Mouse (Mus musculus) neural tube, embryonic 11.5 days (tissue): Measurements from ENCODE around the gene Zfp811. TPM values are rescaled to one million over a fixed set of nuclear protein-coding genes. Genes with fewer than 3 reads are reported as not detected.
A peak's percentile ranks its signal among the peaks of the same experiment; 100 is the strongest.

ENCODE experiments used
- ATAC-seq: fragments of 200-750 bp; cut with Nextera tagmentation; 2 replicates; pipeline ENCODE4 v1.8.0; 2017; ENCODE audit warnings: moderate number of reproducible peaks, mild to moderate bottlenecking, moderate TSS enrichment, moderate library complexity; ENCODE audit not compliant: insufficient read depth, low FRiP score, low TSS enrichment
- DNase-seq: peaks from one replicate; pipeline ENCODE4 v3.0.0-alpha.2; 2015; ENCODE audit warnings: low spot score
- H3K27ac ChIP-seq: fragments of 300-500 bp; sonication (generic); 2 replicates; pipeline ENCODE4 v1.5.1; 2014; ENCODE audit warnings: low read depth, mild to moderate bottlenecking, low read length
- H3K27me3 ChIP-seq: fragments of 300-500 bp; sonication (generic); 2 replicates; pipeline ENCODE4 v1.6.1; 2014; ENCODE audit warnings: mild to moderate bottlenecking, low read length, mixed read lengths; ENCODE audit not compliant: control insufficient read depth, insufficient read depth
- H3K36me3 ChIP-seq: fragments of 300-500 bp; sonication (generic); 2 replicates; pipeline ENCODE4 v1.6.1; 2014; ENCODE audit warnings: mild to moderate bottlenecking, low read length, moderate library complexity, mixed read lengths; ENCODE audit not compliant: control insufficient read depth, insufficient read depth
- H3K4me1 ChIP-seq: fragments of 300-500 bp; sonication (generic); 2 replicates; pipeline ENCODE4 v1.6.1; 2014; ENCODE audit warnings: low read length, mixed read lengths; ENCODE audit not compliant: control insufficient read depth, insufficient read depth
- H3K4me2 ChIP-seq: fragments of 300-500 bp; sonication (generic); 2 replicates; pipeline ENCODE4 v1.6.1; 2014; ENCODE audit warnings: low read depth, mild to moderate bottlenecking, moderate library complexity
- H3K4me3 ChIP-seq: fragments of 300-500 bp; sonication (generic); 2 replicates; pipeline ENCODE4 v1.5.1; 2014; ENCODE audit warnings: low read depth, low read length
- H3K9ac ChIP-seq: fragments of 300-500 bp; sonication (generic); 2 replicates; pipeline ENCODE4 v1.6.1; 2014; ENCODE audit warnings: mild to moderate bottlenecking, low read length
- H3K9me3 ChIP-seq: fragments of 300-500 bp; sonication (generic); 2 replicates; pipeline ENCODE4 v1.6.1; 2016; ENCODE audit warnings: low read length; ENCODE audit not compliant: control insufficient read depth
- WGBS: fragments of 180-500 bp; shearing (Covaris S2); extraction: QIAGEN DNeasy Blood & Tissue Kit; methylation state at CpG from one replicate; pipeline ENCODE4 v1.1.7; 2014; 5-methylcytosine and 5-hydroxymethylcytosine counted together
- polyA plus RNA-seq: library from polyadenylated mRNA; unstranded; fragments of >200 nt; fragmentation: Nextera tagmentation; extraction: Ambion mirVana; gene quantifications from 2 replicates; pipeline ENCODE4 v1.2.1, GENCODE M21; 2014

Zfp811 gene
- polyA plus RNA-seq, 1 experiment from 2014 or later = 31.1 TPM

DNA sequence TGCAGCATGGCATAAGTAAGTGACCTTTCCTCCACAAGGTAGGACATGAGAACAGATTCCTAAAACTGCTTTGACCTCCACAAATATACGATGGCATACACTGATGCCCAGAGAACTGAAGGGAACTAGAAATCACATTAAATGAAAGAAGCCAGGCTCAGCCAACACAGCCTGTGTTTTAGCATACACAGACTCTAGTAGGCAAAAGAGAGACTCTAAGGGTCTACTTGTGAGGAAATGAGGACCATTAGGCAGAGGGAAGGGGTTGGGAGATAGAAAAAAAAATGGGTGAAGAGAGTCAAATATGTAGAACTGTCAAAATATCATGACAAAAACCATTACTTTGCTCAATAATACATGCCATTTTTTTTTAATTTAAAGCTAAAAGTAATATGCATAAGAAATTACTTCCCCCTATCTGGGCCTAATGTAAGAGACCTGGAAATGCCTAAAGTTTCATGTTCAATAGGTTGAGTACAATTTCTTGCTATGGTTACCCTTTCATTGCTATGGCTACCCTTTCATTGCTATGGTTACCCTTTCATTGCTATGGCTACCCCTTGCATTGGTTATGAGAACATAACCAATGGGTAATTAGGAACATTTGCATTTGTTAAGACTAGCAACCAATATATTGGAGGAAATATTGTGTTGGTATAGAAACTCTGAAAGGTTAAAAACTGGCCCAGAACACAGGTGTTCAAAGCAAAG, 6.5 kb upstream of the Zfp811 start:
- WGBS = 73% methylated on average over 1 of the region's 1 CpGs
- no peak overlapping the region for H3K27ac ChIP-seq
- no peaks in the 10 kb centered on the region for H3K4me1 ChIP-seq
- no peak overlapping the region for H3K4me3 ChIP-seq
- H3K4me2 ChIP-seq = no peak overlapping the region
- H3K36me3 ChIP-seq = peaks cover 15% of the 10 kb centered on the region
- H3K9me3 ChIP-seq = no peaks in the 10 kb centered on the region
- ATAC-seq = peak; percentile 48
- H3K27me3 ChIP-seq = no peaks in the 10 kb centered on the region
- DNase-seq = peak; percentile 35
- no peak overlapping the region for H3K9ac ChIP-seq

- no peaks in the 10 kb centered on the region for H3K27me3 ChIP-seq
- DNase-seq (no peak), ATAC-seq (no peak)
- H3K4me2 ChIP-seq = no peak overlapping the region
- no peak overlapping the region for H3K27ac ChIP-seq
- peaks cover 4% of the 10 kb centered on the region; the same call in 1 of the 2 replicates for H3K36me3 ChIP-seq
- no peaks in the 10 kb centered on the region for H3K4me1 ChIP-seq
- WGBS = 81% methylated on average over 7 of the region's 7 CpGs
- no peak overlapping the region for H3K9ac ChIP-seq
- H3K9me3 ChIP-seq = no peaks in the 10 kb centered on the region
- no peak overlapping the region for H3K4me3 ChIP-seq
These were observed 4.4 kb upstream of the Zfp811 start for GRCm38 (mm10) chr17:32814136-32814535.

DNA sequence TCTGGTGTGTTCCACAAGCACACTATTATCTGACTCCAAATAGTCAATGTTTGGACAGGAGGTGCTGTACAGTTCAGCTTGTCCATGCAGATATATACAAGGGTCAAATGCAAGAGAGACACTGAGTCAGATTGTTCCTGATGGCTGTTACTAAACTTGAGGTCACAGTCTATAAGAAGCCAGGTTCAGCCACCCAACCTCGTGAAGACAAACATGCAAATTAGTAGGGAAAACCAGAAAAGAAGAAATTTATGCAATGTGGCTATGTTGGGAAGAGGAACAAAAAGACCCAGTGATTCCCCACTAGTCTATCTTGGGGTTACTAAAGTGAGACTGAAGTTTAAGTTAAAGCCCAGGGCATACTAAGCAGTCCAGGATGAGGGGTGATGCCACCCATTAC, 917 bp upstream of the Zfp811 start:
- ATAC-seq (no peak), DNase-seq (no peak)
- no peak overlapping the region for H3K9ac ChIP-seq
- H3K9me3 ChIP-seq = no peaks in the 10 kb centered on the region
- no peaks in the 10 kb centered on the region for H3K27me3 ChIP-seq
- H3K4me1 ChIP-seq = peaks cover 8% of the 10 kb centered on the region; the same call in 1 of the 2 replicates
- no peaks in the 10 kb centered on the region for H3K36me3 ChIP-seq
- H3K4me3 ChIP-seq = no peak overlapping the region
- H3K27ac ChIP-seq = no peak overlapping the region; the same call in 1 of the 2 replicates
- WGBS = 35% methylated on average over 1 of the region's 1 CpGs
- no peak overlapping the region for H3K4me2 ChIP-seq

DNA sequence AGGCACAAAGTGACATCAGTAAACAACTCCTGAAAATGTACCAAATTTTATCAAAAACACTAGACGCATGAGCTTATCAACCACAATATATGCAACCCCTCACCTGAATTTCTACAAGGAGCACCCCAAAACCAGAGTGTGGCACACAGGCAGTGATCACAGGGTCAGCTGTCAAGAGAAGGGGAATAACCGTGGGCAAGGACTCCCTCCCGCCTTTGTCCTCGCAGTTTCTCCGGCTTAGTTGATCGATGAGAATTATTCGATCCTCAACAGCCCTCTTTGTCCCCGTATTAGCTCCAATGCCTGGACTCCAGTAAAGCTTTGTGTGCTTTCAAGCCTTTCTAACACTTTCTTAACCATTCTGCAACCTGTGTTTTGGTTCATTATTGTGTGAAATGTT, 810 bp downstream of the Zfp811 start:
- no peak for ATAC-seq
- peak; percentile 44 for DNase-seq
- WGBS = 11% methylated on average over 8 of the region's 8 CpGs

DNA sequence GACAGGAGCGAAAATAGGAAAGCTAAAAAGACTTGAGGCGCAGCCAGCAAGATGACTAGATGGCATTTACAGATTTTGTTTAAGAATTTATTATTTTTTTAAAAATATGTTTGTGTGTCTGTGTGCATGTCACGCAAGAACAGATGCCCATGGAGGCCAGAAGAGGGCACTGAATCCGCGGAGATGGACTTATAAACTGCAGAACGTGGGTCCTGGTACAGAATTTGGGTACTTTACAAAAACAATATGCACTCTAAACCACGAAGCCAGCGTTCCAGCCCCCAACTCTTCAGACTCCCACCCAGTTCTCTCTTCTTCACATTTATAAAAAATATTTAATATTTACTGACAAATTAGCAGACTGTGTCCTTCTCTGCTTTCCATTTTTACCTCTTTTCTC, 20.5 kb downstream of the Zfp811 start:
- ATAC-seq (no peak), DNase-seq (no peak)
- H3K9me3 ChIP-seq = no peaks in the 10 kb centered on the region
- 82% methylated on average over 8 of the region's 8 CpGs for WGBS
- no peak overlapping the region for H3K9ac ChIP-seq
- H3K36me3 ChIP-seq = no peaks in the 10 kb centered on the region; the same call in 1 of the 2 replicates
- H3K27me3 ChIP-seq = no peaks in the 10 kb centered on the region
- H3K27ac ChIP-seq = no peak overlapping the region
- no peak overlapping the region for H3K4me3 ChIP-seq
- H3K4me1 ChIP-seq = peaks cover 5% of the 10 kb centered on the region; the same call in 1 of the 2 replicates
- no peak overlapping the region for H3K4me2 ChIP-seq

More for the DNA sequence above, 810 bp downstream of the Zfp811 start:
- Histone ChIP-seq H3K27ac (peak overlapping the region; percentile 86), H3K27me3 (no peaks in the 10 kb centered on the region), H3K9me3 (no peaks in the 10 kb centered on the region), H3K9ac (peak overlapping the region; percentile 72), H3K4me3 (peak overlapping the region; percentile 53), H3K36me3 (no peaks in the 10 kb centered on the region; the same call in 1 of the 2 replicates), H3K4me1 (peaks cover 8% of the 10 kb centered on the region; the same call in 1 of the 2 replicates), H3K4me2 (peak overlapping the region; percentile 44)

DNA sequence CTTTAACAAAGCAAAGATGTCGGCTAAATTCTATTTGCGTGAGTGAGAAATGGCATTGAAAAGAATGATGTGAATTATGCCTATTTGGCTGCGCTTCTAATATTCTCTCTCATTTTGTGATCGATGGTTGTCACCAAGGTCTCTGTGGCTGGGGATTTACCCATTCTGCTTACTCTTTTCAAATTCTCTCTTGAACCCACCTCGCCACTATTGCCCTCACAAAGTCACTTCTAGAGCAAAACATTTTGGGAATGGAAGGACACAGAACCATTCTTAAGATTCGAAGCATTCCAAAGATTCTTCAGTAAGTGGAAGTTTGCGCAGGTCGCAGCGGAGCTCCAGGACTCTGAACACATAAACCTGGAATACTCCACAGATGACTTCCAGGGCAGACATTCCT, 21.2 kb downstream of the Zfp811 start:
- H3K27ac ChIP-seq = no peak overlapping the region
- H3K27me3 ChIP-seq = no peaks in the 10 kb centered on the region
- H3K9me3 ChIP-seq = no peaks in the 10 kb centered on the region
- peaks cover 5% of the 10 kb centered on the region; the same call in 1 of the 2 replicates for H3K4me1 ChIP-seq
- H3K9ac ChIP-seq = peak overlapping the region; percentile 41; the same call in 1 of the 2 replicates
- 12% methylated on average over 9 of the region's 9 CpGs for WGBS
- peak overlapping the region; percentile 87 for H3K4me3 ChIP-seq
- DNase-seq (no peak), ATAC-seq (no peak)
- peak overlapping the region; percentile 54 for H3K4me2 ChIP-seq
- H3K36me3 ChIP-seq = peaks cover 5% of the 10 kb centered on the region

DNA sequence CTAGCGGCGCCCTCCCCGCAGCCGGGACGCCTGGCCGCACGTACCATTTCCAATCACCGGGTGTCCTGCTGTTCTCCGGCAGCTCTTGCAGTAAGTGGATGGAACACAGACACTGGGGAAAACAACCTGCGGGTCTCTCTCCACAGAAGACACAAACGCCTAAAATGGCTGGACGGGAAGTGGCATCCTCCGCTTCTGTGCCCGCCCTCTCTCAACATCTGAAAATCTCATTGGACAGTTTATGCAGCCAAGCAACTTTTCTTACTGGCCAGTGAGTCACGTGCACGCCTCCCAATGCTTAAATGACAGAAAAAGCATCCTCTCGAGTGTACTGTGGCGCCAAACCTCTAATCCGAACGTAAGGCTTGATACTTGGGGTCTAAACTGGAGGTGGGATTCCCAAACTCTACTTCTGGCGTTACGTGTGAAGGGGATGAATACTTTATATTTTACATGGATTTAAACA, 21.6 kb downstream of the Zfp811 start, which contains the start of gene Zfp871:
Zfp871 (minus strand) TSS at position 194 of the 466 bp plus-strand sequence.
- ATAC-seq (peak; percentile 95), DNase-seq (peak; percentile 85)
- H3K4me2 ChIP-seq = peak within 1 kb of the TSS; percentile 54
- H3K9ac ChIP-seq = peak within 1 kb of the TSS; percentile 95
- H3K4me3 ChIP-seq = peak within 1 kb of the TSS; percentile 87
- no peaks in the 10 kb centered on the region for H3K9me3 ChIP-seq
- WGBS = 0% methylated on average over 21 of the region's 22 CpGs
- H3K27me3 ChIP-seq = no peaks in the 10 kb centered on the region
- peaks cover 7% of the 10 kb centered on the region for H3K36me3 ChIP-seq
- H3K4me1 ChIP-seq = peaks cover 5% of the 10 kb centered on the region; the same call in 1 of the 2 replicates
- peak within 1 kb of the TSS; percentile 87 for H3K27ac ChIP-seq

DNA sequence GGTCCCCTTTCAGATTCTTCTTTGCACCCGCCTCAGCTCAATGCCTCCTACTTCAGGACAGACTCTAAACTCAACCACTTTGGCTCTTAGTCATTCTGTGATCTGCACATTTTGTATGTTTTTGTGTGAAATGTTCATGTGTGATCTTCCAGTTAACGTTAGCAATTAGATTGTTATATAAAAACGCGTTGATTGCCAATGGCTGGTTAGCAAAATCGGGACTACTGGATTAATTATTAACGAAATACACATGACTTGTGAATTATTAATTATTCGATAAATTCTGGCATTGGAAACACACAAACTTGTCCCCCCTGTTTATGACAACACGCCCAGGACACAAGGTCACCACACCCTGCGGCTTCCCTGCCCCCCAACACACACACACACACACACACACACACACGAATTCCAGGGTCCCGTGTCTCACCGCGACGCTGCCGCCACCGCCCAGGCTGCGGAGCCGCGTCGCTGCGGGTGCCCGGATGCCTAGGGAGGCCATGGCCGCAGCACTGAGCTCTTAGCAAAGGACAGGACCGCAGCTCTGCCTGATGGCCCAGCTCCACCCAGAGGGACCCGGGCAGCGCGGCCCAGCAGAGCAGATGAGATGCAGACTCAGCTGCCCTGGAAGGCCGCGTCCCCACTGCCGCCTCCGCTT, 22.2 kb downstream of the Zfp811 start:
- no peaks in the 10 kb centered on the region for H3K9me3 ChIP-seq
- ATAC-seq (peak; percentile 82), DNase-seq (no peak)
- H3K27me3 ChIP-seq = no peaks in the 10 kb centered on the region
- peak overlapping the region; percentile 51 for H3K4me2 ChIP-seq
- peak overlapping the region; percentile 95 for H3K9ac ChIP-seq
- WGBS = under 1% methylated on average over 31 of the region's 31 CpGs
- H3K36me3 ChIP-seq = peaks cover 7% of the 10 kb centered on the region
- H3K4me3 ChIP-seq = peak overlapping the region; percentile 87
- H3K27ac ChIP-seq = peak overlapping the region; percentile 87
- peaks cover 5% of the 10 kb centered on the region; the same call in 1 of the 2 replicates for H3K4me1 ChIP-seq
